Mouse (Mus musculus): ENCODE results near the gene Igsf23. TPM values are rescaled to one million over a fixed set of nuclear protein-coding genes. Genes with fewer than 3 reads are reported as not detected.
"Not testable (repeated sequence)": the region's sequence is repeated elsewhere in the genome, so short reads cannot be mapped to it uniquely, and the experiment has no call there.

Gene Igsf23
- total RNA-seq (2021) = not detected in 2 replicates
- long read RNA-seq = 0 reads

DNA sequence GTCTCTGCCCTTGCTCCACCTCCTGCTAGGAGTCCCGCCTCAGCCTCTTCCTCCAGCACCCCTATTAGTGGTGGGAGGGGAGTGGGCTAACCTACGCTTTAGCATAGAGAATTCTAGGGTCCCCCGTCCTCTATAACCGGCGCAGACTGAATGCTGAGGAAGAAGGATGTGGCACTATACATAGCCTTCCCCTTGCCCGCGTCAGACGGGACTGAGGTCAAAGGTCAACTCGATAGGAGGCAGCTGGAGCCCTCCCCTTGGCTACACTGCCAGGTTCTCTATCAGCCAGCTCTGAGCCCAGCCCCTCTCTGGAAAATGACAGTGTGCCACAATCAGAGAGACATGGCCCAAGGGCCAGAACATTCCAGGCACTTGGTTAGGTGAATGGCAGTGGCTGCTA lies at the start of gene Igsf23:
TSS of gene Igsf23 (minus strand) at position 168 of the 400 bp plus-strand sequence.
- no peak for DNase-seq

DNA sequence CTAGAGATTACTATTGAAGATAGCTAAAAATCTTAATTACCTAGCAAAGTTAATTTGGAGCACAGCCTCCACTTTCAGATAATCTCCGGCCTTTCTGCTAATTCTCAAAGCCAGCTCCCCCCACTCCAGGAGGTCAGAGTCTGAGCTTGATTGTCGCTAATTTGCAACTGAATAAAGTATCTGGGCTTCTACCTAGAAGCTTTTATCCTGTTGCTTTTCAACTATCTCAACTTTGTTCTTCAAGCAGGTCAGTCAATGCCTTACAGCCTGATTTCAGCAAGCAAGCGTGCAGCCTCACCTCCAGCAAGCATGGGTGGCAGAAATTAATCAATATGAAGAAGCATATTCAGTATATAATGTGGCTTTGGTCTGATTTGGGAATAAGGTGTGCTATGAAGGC lies 46.2 kb upstream of the Igsf23 start:
- not testable (repeated sequence) for DNase-seq

DNA sequence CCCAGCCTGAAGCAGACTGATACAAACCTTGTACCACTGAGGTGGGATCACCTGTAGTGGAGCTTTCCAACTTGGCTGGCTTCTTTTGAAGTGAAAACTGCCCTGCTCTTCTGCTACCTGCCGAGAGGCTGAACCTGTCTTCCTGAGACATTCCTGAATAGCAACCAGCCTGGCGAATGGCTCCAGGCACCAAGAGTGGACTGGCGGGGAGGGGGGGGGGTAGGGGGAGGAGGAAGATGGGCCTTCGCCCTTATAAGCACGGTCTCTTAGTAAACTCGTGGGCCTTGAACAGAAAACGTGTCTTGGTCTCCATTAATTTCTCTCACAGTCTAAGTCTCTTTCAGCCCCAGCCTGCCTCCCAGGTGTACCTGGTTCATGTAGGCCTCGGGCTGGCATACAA lies 40.6 kb upstream of the Igsf23 start, which contains the start of gene Nlrp9b:
TSS of gene Nlrp9b (plus strand) at position 301 of the 400 bp plus-strand sequence.
- not testable (repeated sequence) for DNase-seq

DNA sequence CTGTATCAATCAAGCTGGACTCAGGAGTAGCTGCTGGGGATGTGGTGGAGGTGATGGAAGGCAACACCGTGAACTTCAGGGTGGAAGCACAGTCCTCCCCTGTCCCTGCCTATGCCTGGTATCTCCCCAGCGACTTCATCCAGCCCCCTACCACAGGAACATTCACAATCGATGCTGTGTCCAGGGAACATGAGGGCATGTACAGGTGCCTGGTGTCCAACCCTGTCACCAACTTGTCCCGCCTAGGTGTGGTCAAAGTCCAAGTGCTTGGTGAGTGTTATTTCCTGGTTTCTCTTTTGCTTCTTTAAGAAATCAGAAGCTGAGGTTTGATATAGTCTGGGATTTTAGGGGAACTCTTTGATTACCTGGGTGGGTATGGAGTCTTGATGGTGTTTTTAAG lies 21.0 kb upstream of the Igsf23 start:
- no peak for DNase-seq

DNA sequence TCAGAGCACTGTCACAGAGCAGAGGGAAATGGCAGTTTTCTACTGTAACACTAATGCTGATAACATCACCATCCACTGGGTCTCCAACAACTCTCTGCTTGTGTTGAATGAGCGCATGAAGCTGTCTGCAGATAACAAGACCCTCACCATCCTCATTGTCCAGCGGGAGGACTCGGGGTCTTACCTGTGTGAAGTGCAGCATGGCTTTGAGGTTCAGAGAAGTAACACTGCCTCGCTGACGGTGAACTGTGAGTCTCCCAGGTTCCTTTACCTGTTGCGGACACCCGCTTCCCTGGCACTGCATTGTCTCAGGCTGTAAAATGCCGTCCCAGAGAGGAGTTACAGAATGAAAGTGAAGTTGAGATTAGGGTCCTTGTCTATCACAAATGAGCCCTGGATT lies 19.6 kb upstream of the Igsf23 start:
- no peak for DNase-seq

DNA sequence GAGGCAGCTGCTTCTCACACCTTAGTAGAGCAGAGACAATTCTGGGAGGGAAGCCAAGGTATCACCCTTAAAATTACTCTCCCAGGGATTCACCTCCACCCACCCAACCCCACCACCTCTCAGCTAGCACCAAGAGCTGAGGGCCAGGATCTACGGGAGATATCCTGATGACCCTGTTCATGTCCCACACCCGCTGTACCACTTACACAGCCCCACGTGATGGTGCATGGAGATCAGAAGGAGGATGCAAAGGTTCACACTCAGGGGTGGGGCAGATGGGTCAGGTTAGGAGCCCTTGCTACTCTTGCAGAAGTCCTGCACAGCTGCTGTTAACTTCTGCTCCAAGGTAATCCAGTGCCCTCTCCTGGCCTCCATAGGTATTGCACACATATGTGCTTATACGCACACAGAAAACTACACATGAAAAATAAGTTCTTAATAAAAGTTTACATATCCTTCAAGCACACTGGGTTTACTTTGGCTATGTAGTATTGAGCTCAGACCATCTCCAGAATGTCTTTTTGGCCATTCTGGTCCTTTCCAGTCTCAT lies 19.1 kb upstream of the Igsf23 start:
- no peak for DNase-seq

DNA sequence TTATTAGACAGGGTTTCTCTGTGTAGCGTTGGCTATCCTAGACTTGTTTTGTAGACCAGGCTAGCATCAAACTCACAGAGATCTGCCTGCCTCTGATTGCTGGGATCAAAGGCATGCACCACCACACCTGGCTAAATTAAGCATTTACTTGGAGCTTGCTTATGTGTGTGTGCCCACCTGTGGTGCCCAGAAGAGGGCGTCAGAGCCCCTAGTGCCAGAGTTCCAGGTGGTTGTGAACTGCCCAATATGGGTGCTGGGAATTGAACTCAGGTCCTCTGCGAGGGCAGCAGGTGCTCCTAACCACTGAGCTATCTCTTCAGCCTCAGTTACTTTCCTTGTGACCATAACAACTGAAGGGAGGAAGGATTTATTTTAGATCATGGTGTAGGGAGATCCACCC lies 18.6 kb upstream of the Igsf23 start:
- DNase-seq = no peak

DNA sequence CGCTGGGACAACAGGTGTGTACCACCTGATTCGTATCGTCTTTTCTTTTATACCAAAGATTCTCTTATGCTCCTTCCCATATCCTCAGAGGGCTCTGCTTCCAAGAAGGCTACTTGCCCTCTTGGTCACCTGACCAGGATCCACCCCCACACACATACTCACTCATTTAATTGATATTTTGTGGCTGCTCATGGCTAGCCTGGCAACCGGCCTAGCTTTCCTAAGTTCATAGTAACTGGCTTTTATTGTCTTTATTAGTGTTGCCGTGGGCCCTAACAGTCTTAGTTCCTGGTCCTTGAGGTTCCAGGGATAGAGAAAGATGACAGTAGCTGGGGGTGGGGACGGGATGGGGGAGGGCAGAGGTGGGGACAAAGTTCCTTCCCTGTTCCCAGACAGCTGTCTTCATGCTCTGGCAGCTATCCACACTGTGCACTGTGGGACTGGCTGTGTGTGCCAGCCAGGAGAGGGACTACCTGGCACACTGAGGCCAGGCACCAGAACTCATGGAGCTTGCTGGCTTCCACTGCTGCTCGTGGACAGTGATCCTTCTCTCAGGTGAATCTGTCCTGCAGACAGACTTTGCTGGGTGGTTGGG lies 14.5 kb upstream of the Igsf23 start, which contains the start of gene Ceacam20:
TSS of gene Ceacam20 (plus strand) at position 428 of the 595 bp plus-strand sequence.
- no peak for DNase-seq

DNA sequence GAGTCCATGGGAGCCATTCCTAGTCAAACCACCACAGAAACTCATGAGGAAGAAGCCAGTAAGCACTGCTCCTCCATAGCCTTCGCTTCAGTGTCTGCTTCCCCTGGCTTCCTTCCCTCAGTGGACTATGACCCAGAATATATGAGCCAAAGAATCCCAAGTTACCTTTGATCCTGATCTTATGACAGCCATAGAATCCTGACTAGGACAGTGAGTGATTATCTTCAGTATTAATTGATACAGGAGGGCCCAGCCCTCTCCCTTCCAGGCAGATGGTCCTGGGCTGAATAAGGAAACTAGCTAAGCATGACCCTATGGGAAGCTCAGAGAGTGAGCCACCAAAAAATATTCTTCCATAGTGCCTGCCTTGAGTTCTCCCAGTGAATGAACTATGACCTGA lies 11.9 kb upstream of the Igsf23 start:
- DNase-seq = no peak

DNA sequence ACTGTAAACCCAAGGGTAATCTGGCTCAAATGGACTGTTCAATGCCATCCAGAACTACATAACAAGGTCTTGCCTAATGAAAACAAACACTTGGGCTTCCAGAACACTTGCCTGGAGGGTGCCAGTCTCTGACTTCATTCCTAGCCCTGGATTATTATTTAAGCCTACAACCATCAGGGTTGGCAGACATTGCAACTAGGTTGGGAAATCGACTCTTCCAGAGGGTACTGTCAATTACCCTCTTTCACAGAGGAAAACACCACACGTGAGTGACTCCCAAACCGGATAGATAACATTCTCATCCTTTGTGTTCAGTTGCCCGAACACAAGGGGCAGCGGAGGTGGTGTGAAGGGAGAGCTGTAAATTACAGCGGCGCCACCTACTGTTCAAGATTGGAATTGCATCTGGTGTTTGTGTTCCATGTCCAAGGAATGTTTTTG lies 5.8 kb upstream of the Igsf23 start:
- peak; percentile 85 for DNase-seq

DNA sequence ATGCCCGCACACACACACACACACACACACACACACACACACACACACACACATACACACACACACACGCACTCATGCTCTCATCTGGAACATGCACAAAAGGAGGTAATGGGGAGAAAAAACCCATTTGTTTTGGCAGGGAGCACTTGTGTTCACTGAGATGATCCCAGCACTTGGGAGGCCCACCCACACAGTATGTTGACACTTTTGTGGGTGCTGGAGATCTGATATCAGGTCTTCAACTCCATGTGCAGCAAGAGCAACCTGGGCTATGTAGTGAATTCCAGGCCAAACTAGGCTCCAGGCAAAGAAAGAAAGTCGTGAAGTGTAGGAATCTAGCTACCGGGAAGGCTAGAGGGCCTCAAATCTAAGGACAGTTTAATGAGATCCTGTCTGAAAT lies 5.3 kb upstream of the Igsf23 start:
- no peak for DNase-seq

DNA sequence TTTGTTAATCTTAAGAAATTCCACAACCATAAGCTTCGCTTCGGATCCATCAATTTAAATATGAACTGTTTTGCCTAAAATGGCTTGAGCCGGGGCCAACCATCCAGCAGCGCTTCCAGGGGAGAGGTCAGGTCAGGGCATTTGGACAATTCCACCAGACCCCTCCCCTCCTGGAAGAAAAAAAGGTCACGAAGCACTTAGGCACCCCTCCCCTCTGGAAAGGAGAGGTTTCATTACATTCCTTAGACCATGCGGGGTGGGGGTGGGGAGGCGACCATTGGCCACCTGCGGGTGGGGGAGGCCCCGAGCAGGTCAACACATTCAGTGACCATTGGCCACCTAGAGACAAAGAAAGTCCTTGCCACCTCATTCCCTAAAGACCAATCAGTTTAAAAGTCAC lies 2.5 kb upstream of the Igsf23 start:
- DNase-seq = no peak

DNA sequence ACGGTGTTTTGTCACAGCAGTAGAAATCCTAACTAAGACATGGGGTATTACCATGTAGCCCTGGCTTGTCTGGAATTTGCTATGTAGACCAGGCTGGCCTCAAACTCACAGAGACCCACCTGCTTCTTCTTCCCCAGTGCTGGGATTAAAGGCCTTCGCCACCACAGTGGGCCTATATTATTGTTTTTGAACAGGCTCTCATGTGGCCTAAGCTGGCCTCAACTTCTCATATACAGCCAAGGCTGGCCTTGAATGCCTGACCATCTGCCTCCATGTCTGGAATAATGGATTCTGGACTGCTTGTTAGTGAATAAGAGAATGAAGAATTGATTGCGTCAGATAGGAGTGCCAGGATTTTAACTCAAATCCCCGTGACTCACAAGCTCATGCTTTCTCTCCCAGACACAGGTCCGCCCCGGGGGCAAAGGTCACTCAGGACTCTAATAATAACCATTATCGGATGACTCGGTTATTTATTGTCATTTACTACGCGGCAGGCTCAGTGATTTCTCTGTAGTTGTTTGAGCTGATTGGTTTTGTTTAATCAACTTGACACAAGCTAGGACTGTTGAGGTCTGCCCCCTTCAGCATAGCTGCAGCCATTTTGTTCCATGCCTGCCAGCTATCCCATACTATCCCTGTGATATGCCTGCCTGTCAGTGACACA lies 1.9 kb upstream of the Igsf23 start:
- DNase-seq = peak; percentile 52

DNA sequence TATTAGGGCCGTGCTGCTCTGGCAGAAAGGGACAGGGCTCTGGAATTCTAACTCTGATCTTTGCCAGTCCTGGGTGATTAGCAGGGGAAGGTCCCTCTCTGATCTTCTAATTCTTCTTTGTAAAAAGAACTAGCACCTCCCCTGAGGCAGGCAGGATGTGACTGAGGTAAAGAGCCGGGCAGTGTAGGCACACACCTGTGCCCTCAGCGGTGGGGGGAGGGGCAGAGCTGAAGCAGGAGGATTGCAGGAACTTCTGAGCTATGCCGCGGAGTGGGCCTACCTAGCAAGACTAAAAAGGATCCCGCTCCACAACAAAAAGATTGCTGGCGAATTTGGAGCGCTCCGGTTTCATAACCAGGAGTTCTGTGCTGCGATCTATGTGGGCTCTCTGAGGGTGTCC lies 560 bp downstream of the Igsf23 start:
- DNase-seq = no peak

DNA sequence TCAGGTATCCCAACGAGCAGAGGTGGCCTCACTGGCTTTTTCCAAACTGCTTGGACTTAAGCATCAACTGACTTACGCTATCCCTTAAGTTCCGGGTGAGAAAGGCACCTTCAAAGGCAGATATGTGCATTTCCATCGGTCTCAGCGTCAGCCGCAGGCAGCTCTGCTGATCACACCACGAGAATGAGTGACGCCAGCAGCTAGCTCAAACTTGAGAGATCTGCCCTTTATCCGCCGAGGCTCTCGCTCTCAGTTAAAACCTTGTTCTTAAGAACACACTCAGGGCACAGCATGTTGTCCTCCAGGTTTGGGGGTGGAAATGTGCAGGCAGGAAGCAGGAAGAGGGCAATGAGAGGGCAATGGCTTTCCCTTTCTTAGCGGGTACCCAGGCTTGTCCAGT lies 1.6 kb downstream of the Igsf23 start:
- DNase-seq = no peak

DNA sequence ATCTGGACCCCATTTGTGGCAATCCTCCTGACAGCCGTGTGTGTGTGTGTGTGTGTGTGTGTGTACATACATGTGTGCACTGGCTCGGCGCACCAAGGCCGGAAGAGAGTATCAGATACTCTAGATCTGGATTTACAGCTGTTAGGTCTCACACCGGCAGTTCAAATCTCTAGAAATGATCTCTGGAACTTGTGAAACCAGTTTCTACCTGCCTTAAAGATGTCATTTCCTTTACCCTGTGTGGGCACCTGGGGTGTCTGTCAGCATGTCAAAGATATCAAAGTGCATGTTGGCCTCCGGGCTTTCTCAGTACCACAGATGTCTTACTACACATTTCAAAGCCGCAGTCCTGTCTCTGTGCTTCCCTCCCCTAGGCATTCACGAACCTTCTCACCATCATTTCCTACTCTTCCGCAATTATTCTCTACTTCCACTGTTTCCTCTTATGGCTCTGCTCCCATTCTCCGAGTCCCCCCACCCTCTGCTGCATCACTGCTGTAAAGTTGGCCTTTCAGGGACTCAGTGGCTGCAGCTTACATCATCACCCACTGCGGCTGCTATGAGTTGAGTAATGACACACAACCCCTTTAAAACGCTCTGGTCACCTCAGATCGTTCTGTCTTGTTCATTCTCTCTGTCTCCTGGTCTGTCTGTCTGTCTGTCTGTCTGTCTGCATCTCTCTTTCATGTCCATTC lies 4.6 kb downstream of the Igsf23 start:
- no peak for DNase-seq

DNA sequence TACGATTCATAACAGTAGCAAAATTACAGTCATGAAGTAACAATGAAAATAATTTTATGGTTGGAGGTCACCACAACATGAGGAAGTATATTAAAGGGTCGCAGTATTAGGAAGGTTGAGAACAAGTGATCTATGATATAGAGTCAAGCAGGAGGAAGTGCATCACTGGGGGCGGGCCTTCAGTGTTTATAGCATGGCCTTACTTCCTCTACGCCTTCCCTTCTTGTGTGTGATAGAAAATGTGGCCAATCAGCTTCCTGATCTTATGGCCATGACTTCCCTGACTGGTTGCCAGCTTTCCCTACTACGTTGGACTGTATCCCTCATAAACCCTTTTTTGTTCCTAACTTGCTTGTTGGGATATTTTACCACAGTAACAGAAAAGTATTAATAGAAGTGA lies 5.4 kb downstream of the Igsf23 start:
- no peak for DNase-seq

DNA sequence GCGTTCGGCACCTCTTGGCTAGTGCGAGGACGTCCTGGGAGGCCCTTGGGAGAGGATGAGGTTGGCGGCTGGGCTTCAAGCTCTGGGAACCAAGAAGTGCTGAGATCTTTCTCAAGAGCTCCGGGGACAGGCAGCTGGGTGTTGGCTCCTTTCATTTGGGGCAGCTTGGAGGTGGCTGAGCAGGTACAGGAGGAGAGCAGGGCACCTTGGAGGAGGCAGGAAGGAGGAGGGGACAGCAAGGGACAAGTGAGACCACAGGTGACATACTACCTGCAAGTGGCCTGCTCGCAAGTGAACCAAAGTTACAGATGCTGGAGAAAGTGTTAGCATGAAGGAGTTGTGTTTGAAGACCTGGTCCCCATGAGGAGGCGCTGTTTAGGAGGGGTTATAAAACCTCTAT lies 5.8 kb downstream of the Igsf23 start:
- no peak for DNase-seq

DNA sequence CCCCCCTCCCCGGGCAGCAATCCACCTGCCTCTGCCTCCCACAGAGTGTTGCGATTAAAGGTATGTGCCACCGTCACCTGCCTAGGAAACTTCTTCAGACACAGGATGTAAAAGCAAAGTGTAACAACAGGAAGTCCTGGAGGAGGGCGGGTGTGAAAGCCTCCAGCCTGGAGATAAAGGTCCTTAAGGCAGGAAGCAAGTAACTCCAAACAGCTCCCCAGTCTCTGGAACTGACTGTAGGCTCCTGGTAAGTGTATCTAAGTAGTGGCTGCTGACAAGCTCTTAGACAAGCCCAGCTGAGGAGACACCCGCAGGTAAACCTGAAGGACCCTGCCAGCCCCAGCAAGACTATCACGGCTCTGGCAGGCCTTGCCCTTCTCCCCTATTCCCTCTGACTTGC lies 10.3 kb downstream of the Igsf23 start:
- no peak for DNase-seq

DNA sequence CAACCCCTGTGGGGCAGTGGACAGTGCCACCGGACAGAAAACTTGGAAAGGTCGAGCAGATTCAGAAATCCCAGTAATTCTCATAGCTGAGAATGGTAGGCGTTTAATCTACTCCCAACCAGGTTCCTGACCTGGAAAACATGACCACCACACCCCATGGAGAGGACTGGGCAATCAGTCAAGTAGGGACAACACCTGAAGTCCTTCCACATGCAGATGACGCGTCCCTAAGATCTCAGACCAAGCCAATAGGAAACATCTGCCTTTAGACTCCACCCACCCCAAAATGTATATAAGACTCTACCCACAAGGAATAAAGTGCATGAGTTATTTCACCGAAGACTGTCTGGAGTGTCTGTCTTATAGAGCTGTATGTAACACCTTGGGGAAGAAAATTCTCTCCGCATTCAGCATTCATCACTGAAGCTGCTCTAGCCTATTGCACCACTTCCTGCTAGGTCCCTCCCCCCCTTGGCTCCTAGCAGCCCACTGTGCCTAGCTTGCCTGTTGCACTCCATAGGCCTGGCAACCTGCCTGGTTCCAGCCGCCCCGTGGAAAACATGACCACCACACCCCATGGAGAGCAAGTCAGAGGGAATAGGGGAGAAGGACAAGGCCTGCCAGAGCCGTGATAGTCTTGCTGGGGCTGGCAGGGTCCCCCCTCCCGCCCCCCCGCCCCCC lies 10.9 kb downstream of the Igsf23 start:
- peak; percentile 73 for DNase-seq

DNA sequence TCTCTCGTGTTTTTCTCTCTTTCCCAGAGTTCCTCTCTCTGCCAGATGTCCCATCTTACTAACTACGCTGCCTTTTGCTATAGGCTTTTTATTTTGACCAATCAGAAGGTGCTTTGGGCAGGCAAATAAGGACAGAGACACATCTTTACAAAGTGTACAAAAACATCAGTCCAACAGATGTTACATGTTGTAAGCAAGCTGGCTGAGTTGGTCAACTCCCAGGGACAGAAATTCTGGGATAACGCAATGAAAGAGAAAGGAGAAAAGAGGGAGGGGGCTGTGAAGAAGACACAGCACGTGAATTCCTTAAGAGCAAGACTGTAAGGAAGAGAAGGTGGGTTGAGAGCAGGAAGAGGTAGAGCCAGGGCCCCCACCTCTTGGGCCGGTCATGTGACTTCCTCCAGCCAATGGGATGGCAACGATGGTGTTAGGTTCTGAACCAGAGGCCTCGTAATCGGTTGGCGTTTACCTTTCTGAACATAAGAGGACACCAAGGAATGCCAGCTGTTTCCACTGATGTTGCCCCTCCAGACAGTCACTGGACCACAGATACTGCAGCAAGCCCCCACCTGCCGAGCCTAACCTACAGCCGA lies 13.2 kb downstream of the Igsf23 start:
- no peak for DNase-seq

DNA sequence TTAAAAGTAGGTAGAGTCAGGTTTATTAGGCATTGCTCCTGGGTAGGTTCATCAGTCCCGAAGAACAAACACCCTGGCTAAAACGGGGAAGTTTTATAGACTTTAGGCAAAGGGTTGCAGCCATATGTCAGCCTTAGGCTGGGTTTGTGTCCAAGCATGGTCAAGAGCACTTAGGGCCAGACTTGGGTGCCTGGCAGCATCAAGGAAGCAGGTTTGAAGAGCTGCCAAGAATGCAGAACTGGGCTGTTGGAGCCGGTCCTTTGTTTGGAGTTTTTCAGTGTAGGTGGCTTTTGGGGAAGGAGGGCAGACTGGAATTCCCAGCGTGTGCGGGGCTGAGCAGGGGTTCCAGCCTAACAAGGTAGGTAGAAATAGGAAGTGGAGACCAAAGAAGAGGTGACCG lies 14.6 kb downstream of the Igsf23 start:
- DNase-seq = no peak

Measured in adrenal gland, postnatal 25 days (tissue).